Mouse (Mus musculus): ENCODE measurements at regions not wholly inside any gene's neighbourhood (a gene's known extent, or its start where the extent isn't known, plus 50 kb on each side); places are given as distances from the start of the nearest gene placed in this dataset.

- Histone ChIP-seq H3K36me3 (no peaks in the 10 kb centered on the region), H3K4me3 (no peak overlapping the region), H3K9ac (no peak overlapping the region), H3K4me2 (no peak overlapping the region), H3K9me3 (replicated peaks) (no peaks in the 10 kb centered on the region), H3K27ac (no peak overlapping the region), H3K27me3 (no peaks in the 10 kb centered on the region), H3K4me1 (replicated peaks) (no peaks in the 10 kb centered on the region)
- no peak for ATAC-seq (replicated peaks; ENCODE audit: insufficient number of reproducible peaks, insufficient read depth, low FRiP score, low read depth)
- WGBS: 61% methylated on average over 8 of the region's 8 CpGs
These were observed 219.5 kb upstream of the Rbms1 start for GRCm38 (mm10) chr2:61182424-61182979.

GRCm38 (mm10) chr2:61177801-61178200 lies 214.8 kb upstream of the Rbms1 start:
- no peaks in the 10 kb centered on the region for H3K9me3 ChIP-seq (replicated peaks)
- no peaks in the 10 kb centered on the region for H3K4me1 ChIP-seq (replicated peaks)
- H3K36me3 ChIP-seq: no peaks in the 10 kb centered on the region
- no peak overlapping the region for H3K27ac ChIP-seq
- no peaks in the 10 kb centered on the region for H3K27me3 ChIP-seq
- no peak overlapping the region for H3K4me2 ChIP-seq
- no peak overlapping the region for H3K9ac ChIP-seq
- 62% methylated on average over 2 of the region's 2 CpGs for WGBS
- H3K4me3 ChIP-seq: no peak overlapping the region
- no peak for ATAC-seq (replicated peaks; ENCODE audit: insufficient number of reproducible peaks, insufficient read depth, low FRiP score, low read depth)

- Histone ChIP-seq H3K36me3 (no peaks in the 10 kb centered on the region), H3K9ac (no peak overlapping the region), H3K4me1 (replicated peaks) (no peaks in the 10 kb centered on the region), H3K4me2 (no peak overlapping the region), H3K4me3 (no peak overlapping the region), H3K27ac (no peak overlapping the region), H3K27me3 (no peaks in the 10 kb centered on the region), H3K9me3 (replicated peaks) (no peaks in the 10 kb centered on the region)
- WGBS: 26% methylated on average over 2 of the region's 2 CpGs
- ATAC-seq (replicated peaks; ENCODE audit: insufficient number of reproducible peaks, insufficient read depth, low FRiP score, low read depth): no peak
These were observed 213.8 kb upstream of the Rbms1 start for GRCm38 (mm10) chr2:61176807-61177206.

GRCm38 (mm10) chr2:61173581-61173980 lies 210.6 kb upstream of the Rbms1 start:
- Histone ChIP-seq H3K4me3 (no peak overlapping the region), H3K36me3 (no peaks in the 10 kb centered on the region), H3K27ac (no peak overlapping the region), H3K9me3 (replicated peaks) (no peaks in the 10 kb centered on the region), H3K9ac (no peak overlapping the region), H3K4me1 (replicated peaks) (no peaks in the 10 kb centered on the region), H3K27me3 (no peaks in the 10 kb centered on the region), H3K4me2 (no peak overlapping the region)
- 58% methylated on average over 2 of the region's 2 CpGs for WGBS
- no peak for ATAC-seq (replicated peaks; ENCODE audit: insufficient number of reproducible peaks, insufficient read depth, low FRiP score, low read depth)

- Histone ChIP-seq H3K4me3 (no peak overlapping the region), H3K9ac (no peak overlapping the region), H3K27me3 (no peaks in the 10 kb centered on the region), H3K4me1 (replicated peaks) (no peaks in the 10 kb centered on the region; the same call in 1 of the 2 replicates), H3K4me2 (no peak overlapping the region), H3K9me3 (replicated peaks) (no peaks in the 10 kb centered on the region), H3K27ac (no peak overlapping the region), H3K36me3 (no peaks in the 10 kb centered on the region)
- 80% methylated on average over 1 of the region's 1 CpGs for WGBS
- ATAC-seq (replicated peaks; ENCODE audit: insufficient number of reproducible peaks, insufficient read depth, low FRiP score, low read depth): no peak
These were observed 198.3 kb upstream of the Rbms1 start for GRCm38 (mm10) chr2:61161336-61161735.

- H3K4me3 ChIP-seq: no peak overlapping the region
- no peak overlapping the region for H3K4me2 ChIP-seq
- no peak overlapping the region for H3K27ac ChIP-seq
- no peak overlapping the region for H3K9ac ChIP-seq
- no peaks in the 10 kb centered on the region for H3K27me3 ChIP-seq
- H3K36me3 ChIP-seq: no peaks in the 10 kb centered on the region
- H3K4me1 ChIP-seq (replicated peaks): no peaks in the 10 kb centered on the region; the same call in 1 of the 2 replicates
- WGBS: 63% methylated on average over 3 of the region's 3 CpGs
- no peaks in the 10 kb centered on the region for H3K9me3 ChIP-seq (replicated peaks)
- no peak for ATAC-seq (replicated peaks; ENCODE audit: insufficient number of reproducible peaks, insufficient read depth, low FRiP score, low read depth)
These were observed 196.8 kb upstream of the Rbms1 start for GRCm38 (mm10) chr2:61159761-61160160.

GRCm38 (mm10) chr2:61138998-61139631 lies 176.1 kb upstream of the Rbms1 start:
- Histone ChIP-seq H3K4me3 (peak overlapping the region; percentile 20), H3K36me3 (no peaks in the 10 kb centered on the region), H3K27ac (peak overlapping the region; percentile 75), H3K9me3 (replicated peaks) (no peaks in the 10 kb centered on the region), H3K9ac (no peak overlapping the region), H3K27me3 (no peaks in the 10 kb centered on the region), H3K4me2 (peak overlapping the region; percentile 50), H3K4me1 (replicated peaks) (peaks cover 17% of the 10 kb centered on the region)
- WGBS: 18% methylated on average over 19 of the region's 19 CpGs
- peak; percentile 82 for ATAC-seq (replicated peaks; ENCODE audit: insufficient number of reproducible peaks, insufficient read depth, low FRiP score, low read depth)

- peak overlapping the region; percentile 75 for H3K27ac ChIP-seq
- H3K4me3 ChIP-seq: no peak overlapping the region
- peak overlapping the region; percentile 50; the same call in 1 of the 2 replicates for H3K4me2 ChIP-seq
- ATAC-seq (replicated peaks; ENCODE audit: insufficient number of reproducible peaks, insufficient read depth, low FRiP score, low read depth): peak; percentile 43; the same call in 1 of the 2 replicates
- WGBS: 27% methylated on average over 3 of the region's 3 CpGs
- no peak overlapping the region for H3K9ac ChIP-seq
- H3K9me3 ChIP-seq (replicated peaks): no peaks in the 10 kb centered on the region
- H3K27me3 ChIP-seq: no peaks in the 10 kb centered on the region
- no peaks in the 10 kb centered on the region for H3K36me3 ChIP-seq
- H3K4me1 ChIP-seq (replicated peaks): peaks cover 17% of the 10 kb centered on the region
These were observed 175.6 kb upstream of the Rbms1 start for GRCm38 (mm10) chr2:61138625-61138997.

- Histone ChIP-seq H3K9me3 (replicated peaks) (no peaks in the 10 kb centered on the region), H3K36me3 (no peaks in the 10 kb centered on the region), H3K27me3 (no peaks in the 10 kb centered on the region), H3K4me3 (no peak overlapping the region), H3K27ac (no peak overlapping the region), H3K4me1 (replicated peaks) (peaks cover 17% of the 10 kb centered on the region), H3K4me2 (no peak overlapping the region), H3K9ac (no peak overlapping the region)
- no peak for ATAC-seq (replicated peaks; ENCODE audit: insufficient number of reproducible peaks, insufficient read depth, low FRiP score, low read depth)
- 26% methylated on average over 3 of the region's 3 CpGs for WGBS
These were observed 174.4 kb upstream of the Rbms1 start for GRCm38 (mm10) chr2:61137378-61137777.

- Histone ChIP-seq H3K4me1 (replicated peaks) (peaks cover 17% of the 10 kb centered on the region), H3K9ac (no peak overlapping the region), H3K27ac (no peak overlapping the region), H3K27me3 (no peaks in the 10 kb centered on the region), H3K4me2 (no peak overlapping the region), H3K4me3 (no peak overlapping the region), H3K9me3 (replicated peaks) (no peaks in the 10 kb centered on the region), H3K36me3 (no peaks in the 10 kb centered on the region)
- ATAC-seq (replicated peaks; ENCODE audit: insufficient number of reproducible peaks, insufficient read depth, low FRiP score, low read depth): no peak
- 8% methylated on average over 1 of the region's 1 CpGs for WGBS
These were observed 173.9 kb upstream of the Rbms1 start for GRCm38 (mm10) chr2:61136926-61137325.

GRCm38 (mm10) chr2:61123046-61123806 lies 160.2 kb upstream of the Rbms1 start:
- H3K27ac ChIP-seq: no peak overlapping the region
- H3K4me1 ChIP-seq (replicated peaks): no peaks in the 10 kb centered on the region
- WGBS: 76% methylated on average over 7 of the region's 7 CpGs
- H3K27me3 ChIP-seq: no peaks in the 10 kb centered on the region
- no peak for ATAC-seq (replicated peaks; ENCODE audit: insufficient number of reproducible peaks, insufficient read depth, low FRiP score, low read depth)
- no peaks in the 10 kb centered on the region for H3K9me3 ChIP-seq (replicated peaks)
- no peaks in the 10 kb centered on the region for H3K36me3 ChIP-seq
- H3K4me3 ChIP-seq: no peak overlapping the region
- H3K9ac ChIP-seq: no peak overlapping the region
- H3K4me2 ChIP-seq: no peak overlapping the region

Measured in heart, embryonic 15.5 days (tissue).